Mouse (Mus musculus) heart, embryonic 11.5 days (tissue): ENCODE results near the gene Nmnat2. TPM values are rescaled to one million over a fixed set of nuclear protein-coding genes. Genes with fewer than 3 reads are reported as not detected.

ENCODE experiments used
- ATAC-seq: fragments of 200-750 bp; cut with Nextera tagmentation; replicated peaks from 2 replicates; pipeline ENCODE4 v1.8.0; 2017; ENCODE audit warnings: moderate library complexity; ENCODE audit not compliant: insufficient number of reproducible peaks, low FRiP score, low TSS enrichment
- H3K27ac ChIP-seq: fragments of 300-500 bp; sonication (generic); 2 replicates; pipeline ENCODE4 v1.5.1; 2014; ENCODE audit warnings: mild to moderate bottlenecking, low read depth, low read length
- H3K27me3 ChIP-seq: fragments of 300-500 bp; sonication (generic); 2 replicates; pipeline ENCODE4 v1.6.1; 2014; ENCODE audit warnings: mild to moderate bottlenecking, low read length, mixed read lengths; ENCODE audit not compliant: control insufficient read depth, insufficient read depth
- H3K36me3 ChIP-seq: fragments of 300-500 bp; sonication (generic); 2 replicates; pipeline ENCODE4 v1.6.1; 2014; ENCODE audit warnings: mild to moderate bottlenecking, low read length, moderate library complexity, mixed read lengths; ENCODE audit not compliant: control insufficient read depth, insufficient read depth
- H3K4me1 ChIP-seq: fragments of 300-500 bp; sonication (generic); 2 replicates; pipeline ENCODE4 v1.6.1; 2014; ENCODE audit warnings: low read length; ENCODE audit not compliant: control insufficient read depth, insufficient read depth
- H3K4me2 ChIP-seq: fragments of 300-500 bp; sonication (generic); 2 replicates; pipeline ENCODE4 v1.6.1; 2014; ENCODE audit warnings: mild to moderate bottlenecking, moderate library complexity
- H3K4me3 ChIP-seq: fragments of 300-500 bp; sonication (generic); 2 replicates; pipeline ENCODE4 v1.5.1; 2014; ENCODE audit warnings: low read depth, low read length
- H3K9ac ChIP-seq: fragments of 300-500 bp; sonication (generic); 2 replicates; pipeline ENCODE4 v1.6.1; 2014; ENCODE audit warnings: mild to moderate bottlenecking, low read depth, low read length, moderate library complexity
- H3K9me3 ChIP-seq: fragments of 300-500 bp; sonication (generic); replicated peaks from 2 replicates; pipeline ENCODE4 v1.6.1; 2016; ENCODE audit warnings: low read length; ENCODE audit not compliant: control insufficient read depth
- WGBS: fragments of 180-500 bp; shearing (Covaris S2); extraction: QIAGEN DNeasy Blood & Tissue Kit; methylation state at CpG from one replicate; pipeline ENCODE4 v1.1.7; 2014; ENCODE audit not compliant: insufficient replicate concordance; 5-methylcytosine and 5-hydroxymethylcytosine counted together
- polyA plus RNA-seq: library from polyadenylated mRNA; unstranded; fragments of >200 nt; fragmentation: Nextera tagmentation; extraction: Ambion mirVana; gene quantifications from 2 replicates; pipeline ENCODE4 v1.2.1, GENCODE M21; 2014

Gene Nmnat2
- polyA plus RNA-seq, 1 experiment from 2014 or later: 0.93 TPM

DNA sequence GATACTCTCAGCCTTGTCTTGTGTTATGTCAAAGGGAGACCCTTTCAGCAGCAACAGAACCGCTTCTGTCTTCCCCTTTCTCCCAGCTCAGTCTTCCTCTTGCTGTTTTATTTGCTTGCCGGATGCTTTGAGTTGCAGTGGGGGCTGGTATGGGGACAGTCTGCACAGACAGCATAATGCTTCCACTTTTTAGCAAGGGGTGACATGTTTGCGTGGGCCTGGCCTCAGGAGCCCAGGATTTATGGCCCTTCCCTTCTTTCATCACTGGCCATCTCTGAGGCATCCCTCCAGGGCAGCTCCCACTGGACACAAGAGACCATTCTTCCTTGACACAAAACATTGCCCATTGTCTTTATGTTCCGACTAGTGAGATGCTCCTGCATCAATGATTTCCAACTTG is 18.2 kb downstream of the Nmnat2 start:
- no peaks in the 10 kb centered on the region for H3K27me3 ChIP-seq
- ATAC-seq: no peak

GRCm38 (mm10) chr1:152973421-152973820 is 18.6 kb downstream of the Nmnat2 start:
- Histone ChIP-seq H3K4me2 (no peak overlapping the region), H3K4me3 (no peak overlapping the region), H3K9me3 (no peaks in the 10 kb centered on the region), H3K27me3 (no peaks in the 10 kb centered on the region), H3K27ac (no peak overlapping the region), H3K9ac (no peak overlapping the region), H3K36me3 (no peaks in the 10 kb centered on the region), H3K4me1 (no peaks in the 10 kb centered on the region)
- ATAC-seq: no peak
- 48% methylated on average over 5 of the region's 5 CpGs for WGBS

More for the DNA sequence above, 18.2 kb downstream of the Nmnat2 start:
- H3K27ac ChIP-seq: no peak overlapping the region
- 66% methylated on average over 4 of the region's 4 CpGs for WGBS
- H3K9me3 ChIP-seq: no peaks in the 10 kb centered on the region
- no peak overlapping the region for H3K4me2 ChIP-seq
- H3K4me3 ChIP-seq: no peak overlapping the region
- H3K9ac ChIP-seq: no peak overlapping the region
- H3K4me1 ChIP-seq: no peaks in the 10 kb centered on the region
- no peaks in the 10 kb centered on the region for H3K36me3 ChIP-seq

GRCm38 (mm10) chr1:152973861-152974260 is 19.1 kb downstream of the Nmnat2 start:
- 41% methylated on average over 4 of the region's 4 CpGs for WGBS
- no peak for ATAC-seq
- Histone ChIP-seq H3K4me2 (no peak overlapping the region), H3K27me3 (no peaks in the 10 kb centered on the region), H3K27ac (no peak overlapping the region), H3K9me3 (no peaks in the 10 kb centered on the region), H3K36me3 (no peaks in the 10 kb centered on the region), H3K4me1 (no peaks in the 10 kb centered on the region), H3K9ac (no peak overlapping the region), H3K4me3 (no peak overlapping the region)

DNA sequence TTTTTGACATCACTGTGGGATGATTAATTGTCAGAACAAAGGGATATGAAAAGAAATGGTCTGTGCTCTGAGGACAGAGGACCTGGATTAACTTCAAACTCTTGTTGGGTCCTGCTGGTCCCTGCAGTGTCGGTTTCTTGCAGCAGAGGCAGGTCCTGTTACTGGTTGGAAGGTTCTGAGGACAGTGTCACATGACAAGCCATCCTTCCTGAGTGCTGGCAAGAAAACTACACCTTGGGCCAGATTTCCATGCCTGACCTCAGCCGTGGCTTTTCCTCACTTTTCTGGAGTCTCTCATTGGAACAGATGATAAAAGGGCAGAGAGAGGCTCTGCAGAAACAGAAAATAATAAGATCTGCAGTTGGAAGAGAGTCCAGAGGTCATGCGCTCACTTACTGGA is 20.4 kb downstream of the Nmnat2 start:
- ATAC-seq: no peak
- WGBS: 67% methylated on average over 3 of the region's 3 CpGs
- Histone ChIP-seq H3K9ac (no peak overlapping the region), H3K4me3 (no peak overlapping the region), H3K4me2 (no peak overlapping the region), H3K4me1 (no peaks in the 10 kb centered on the region), H3K36me3 (no peaks in the 10 kb centered on the region), H3K9me3 (no peaks in the 10 kb centered on the region), H3K27ac (no peak overlapping the region), H3K27me3 (no peaks in the 10 kb centered on the region)

GRCm38 (mm10) chr1:152978700-152979099 is 23.9 kb downstream of the Nmnat2 start:
- Histone ChIP-seq H3K4me1 (no peaks in the 10 kb centered on the region), H3K4me2 (no peak overlapping the region), H3K36me3 (no peaks in the 10 kb centered on the region), H3K9me3 (no peaks in the 10 kb centered on the region), H3K4me3 (no peak overlapping the region), H3K9ac (no peak overlapping the region), H3K27ac (no peak overlapping the region), H3K27me3 (no peaks in the 10 kb centered on the region)
- 82% methylated on average over 8 of the region's 8 CpGs for WGBS
- no peak for ATAC-seq

- Histone ChIP-seq H3K27ac (no peak overlapping the region), H3K4me3 (no peak overlapping the region), H3K9ac (no peak overlapping the region), H3K4me1 (no peaks in the 10 kb centered on the region), H3K36me3 (no peaks in the 10 kb centered on the region), H3K27me3 (no peaks in the 10 kb centered on the region), H3K9me3 (no peaks in the 10 kb centered on the region), H3K4me2 (no peak overlapping the region)
- no peak for ATAC-seq
- WGBS: 83% methylated on average over 14 of the region's 14 CpGs
These were observed 28.6 kb downstream of the Nmnat2 start for GRCm38 (mm10) chr1:152983416-152983815.

GRCm38 (mm10) chr1:152986981-152987380 is 32.2 kb downstream of the Nmnat2 start:
- H3K4me1 ChIP-seq: no peaks in the 10 kb centered on the region
- no peaks in the 10 kb centered on the region for H3K36me3 ChIP-seq
- no peak overlapping the region for H3K27ac ChIP-seq
- ATAC-seq: no peak
- no peak overlapping the region for H3K4me3 ChIP-seq
- no peaks in the 10 kb centered on the region for H3K27me3 ChIP-seq
- H3K9ac ChIP-seq: no peak overlapping the region
- H3K4me2 ChIP-seq: no peak overlapping the region
- 63% methylated on average over 3 of the region's 3 CpGs for WGBS
- no peaks in the 10 kb centered on the region for H3K9me3 ChIP-seq

DNA sequence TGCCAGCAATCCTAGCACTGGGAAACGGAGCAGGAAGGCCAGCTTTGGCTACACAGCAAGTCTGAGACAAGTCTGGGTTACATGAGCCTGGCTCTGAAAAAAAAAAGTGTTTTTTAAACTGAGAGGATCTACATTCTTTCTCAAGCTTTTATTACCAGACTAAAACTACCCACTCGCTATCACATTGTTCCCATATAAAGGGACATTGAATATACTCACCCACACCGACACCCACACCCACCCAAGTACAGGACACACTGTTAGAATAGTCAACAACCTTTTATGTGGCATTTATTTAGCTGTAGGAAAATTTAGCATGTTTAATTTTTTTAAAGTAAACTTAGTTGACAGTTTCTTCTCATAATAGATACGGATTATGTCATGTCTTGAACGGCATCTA is 35.3 kb downstream of the Nmnat2 start:
- Histone ChIP-seq H3K4me2 (no peak overlapping the region), H3K4me3 (no peak overlapping the region), H3K9me3 (no peaks in the 10 kb centered on the region), H3K36me3 (no peaks in the 10 kb centered on the region), H3K27ac (no peak overlapping the region), H3K9ac (no peak overlapping the region), H3K27me3 (no peaks in the 10 kb centered on the region), H3K4me1 (no peaks in the 10 kb centered on the region)
- no peak for ATAC-seq
- 90% methylated on average over 5 of the region's 5 CpGs for WGBS

DNA sequence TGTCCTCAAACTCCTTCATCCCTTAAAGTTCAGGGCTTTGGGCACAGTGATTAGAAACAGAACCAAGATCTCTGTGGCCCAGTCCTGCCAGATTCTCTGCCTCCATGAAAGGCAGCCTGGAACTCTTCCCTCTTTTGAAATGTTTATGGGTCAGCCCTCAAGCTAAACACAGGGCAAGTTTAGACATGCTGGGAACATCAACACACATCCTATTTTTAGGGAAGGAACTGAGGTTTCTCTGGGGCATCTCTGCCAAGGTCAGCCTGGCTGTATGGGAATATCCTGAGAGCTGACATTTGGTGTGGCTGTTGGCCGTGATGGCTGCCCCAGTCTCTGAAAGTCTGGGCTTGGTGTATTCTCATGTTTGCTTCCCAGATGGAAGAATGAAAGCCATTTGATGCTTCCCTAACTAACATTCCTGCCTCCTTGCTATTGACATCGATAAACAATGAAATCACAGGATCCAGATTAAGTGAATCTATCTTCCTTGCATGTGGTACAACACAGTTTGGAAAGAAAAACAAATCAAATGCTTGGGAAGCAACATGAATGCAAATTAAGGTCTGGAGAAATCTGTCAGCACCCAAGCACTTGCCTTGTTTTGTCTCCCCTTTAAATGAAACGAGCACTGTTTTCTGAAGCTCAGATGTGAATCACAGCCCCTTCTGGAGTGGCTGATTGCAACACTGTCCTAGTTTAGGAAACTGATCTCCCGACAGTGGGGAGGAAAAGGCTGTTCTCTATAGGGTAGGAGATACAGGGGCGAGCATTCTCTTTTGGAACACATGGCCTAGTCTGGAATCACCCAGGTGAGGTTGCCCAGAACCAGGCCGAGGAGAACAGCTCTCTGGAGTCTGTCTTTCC is 37.7 kb downstream of the Nmnat2 start:
- H3K9ac ChIP-seq: no peak overlapping the region
- H3K27ac ChIP-seq: no peak overlapping the region
- no peaks in the 10 kb centered on the region for H3K9me3 ChIP-seq
- no peaks in the 10 kb centered on the region for H3K27me3 ChIP-seq
- 45% methylated on average over 6 of the region's 6 CpGs for WGBS
- H3K4me3 ChIP-seq: no peak overlapping the region
- no peak overlapping the region for H3K4me2 ChIP-seq
- no peaks in the 10 kb centered on the region for H3K36me3 ChIP-seq
- ATAC-seq: no peak
- no peaks in the 10 kb centered on the region for H3K4me1 ChIP-seq
